Mouse (Mus musculus) brain, embryonic 14.5 days (tissue): ENCODE results near the gene Rassf3.

Experiments used
- CTCF ChIP-seq: fragments of 200-500 bp; IDR thresholded peaks from 2 replicates; pipeline ENCODE4 v1.5.1; 2012; ENCODE audit warnings: inconsistent platforms, mild to moderate bottlenecking, moderate library complexity, borderline replicate concordance; ENCODE audit not compliant: insufficient read depth, insufficient read length; ENCODE audit errors: extremely low read depth
- POLR2A ChIP-seq: fragments of 200-500 bp; IDR thresholded peaks from 2 replicates; pipeline ENCODE4 v1.6.1; 2012; ENCODE audit warnings: mild to moderate bottlenecking, inconsistent platforms, borderline replicate concordance; ENCODE audit not compliant: poor library complexity, insufficient read depth, insufficient read length, severe bottlenecking; ENCODE audit errors: extremely low read depth

DNA sequence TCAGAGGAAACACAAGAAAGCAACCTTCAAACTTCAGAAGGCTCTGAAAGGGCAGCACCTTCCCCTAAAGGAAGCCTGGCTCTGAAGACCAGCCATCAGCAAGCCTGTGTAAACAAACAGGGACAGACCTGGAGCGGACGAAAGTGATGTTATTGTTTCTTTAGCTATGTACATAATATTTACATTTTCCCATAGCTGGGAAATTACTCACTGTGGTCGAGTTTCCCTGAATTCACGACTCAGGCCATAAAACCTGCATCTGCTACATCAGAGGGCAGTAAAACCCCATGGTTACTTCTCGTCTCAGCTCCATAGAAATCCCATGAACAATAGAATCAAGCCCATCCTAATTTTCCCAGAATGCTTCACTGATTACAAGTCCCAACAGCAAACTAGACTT, 11.1 kb downstream of the Rassf3 start:
- no peak for TF ChIP-seq CTCF
- TF ChIP-seq POLR2A: no peak
